Mouse (Mus musculus) midbrain, embryonic 15.5 days (tissue): ENCODE data around the gene Usp43. TPM values are rescaled to one million over a fixed set of nuclear protein-coding genes. Genes with fewer than 3 reads are reported as not detected.

Source experiments
- ATAC-seq: fragments of 200-750 bp; cut with Nextera tagmentation; replicated peaks from 2 replicates; pipeline ENCODE4 v1.8.0; 2017; ENCODE audit warnings: moderate TSS enrichment
- H3K27ac ChIP-seq: fragments of 300-500 bp; sonication (generic); 2 replicates; pipeline ENCODE4 v1.5.1; 2015; ENCODE audit warnings: mild to moderate bottlenecking, inconsistent platforms
- H3K27me3 ChIP-seq: fragments of 300-500 bp; sonication (generic); replicated peaks from 2 replicates; pipeline ENCODE4 v1.6.1; 2015; ENCODE audit warnings: inconsistent platforms
- H3K36me3 ChIP-seq: fragments of 300-500 bp; sonication (generic); replicated peaks from 2 replicates; pipeline ENCODE4 v1.6.1; 2015; ENCODE audit warnings: inconsistent platforms
- H3K4me1 ChIP-seq: fragments of 300-500 bp; sonication (generic); 2 replicates; pipeline ENCODE4 v1.6.1; 2015; ENCODE audit warnings: inconsistent platforms
- H3K4me2 ChIP-seq: fragments of 300-500 bp; sonication (generic); 2 replicates; pipeline ENCODE4 v1.6.1; 2015; ENCODE audit warnings: inconsistent platforms, mild to moderate bottlenecking, moderate library complexity
- H3K4me3 ChIP-seq: fragments of 300-500 bp; sonication (generic); 2 replicates; pipeline ENCODE4 v1.5.1; 2015; ENCODE audit warnings: mild to moderate bottlenecking, inconsistent platforms
- H3K9ac ChIP-seq: fragments of 300-500 bp; sonication (generic); 2 replicates; pipeline ENCODE4 v1.6.1; 2015; ENCODE audit warnings: mild to moderate bottlenecking, inconsistent platforms
- H3K9me3 ChIP-seq: fragments of 300-500 bp; sonication (generic); 2 replicates; pipeline ENCODE4 v1.6.1; 2016; ENCODE audit warnings: inconsistent platforms
- WGBS: fragments of 180-500 bp; shearing (Covaris S2); methylation state at CpG from one replicate; pipeline ENCODE4 v1.1.7; 2015; ENCODE audit warnings: mixed read lengths; 5-methylcytosine and 5-hydroxymethylcytosine counted together
- polyA plus RNA-seq: library from polyadenylated mRNA; unstranded; fragments of >200 nt; fragmentation: Nextera tagmentation; extraction: Ambion mirVana; gene quantifications from 2 replicates; pipeline ENCODE4 v1.2.1, GENCODE M21; 2015

The Usp43 gene
- polyA plus RNA-seq, 1 experiment from 2014 or later = 0.31 TPM

- H3K36me3 ChIP-seq = no peaks in the 10 kb centered on the region
- H3K27me3 ChIP-seq = no peaks in the 10 kb centered on the region
- no peaks in the 10 kb centered on the region for H3K9me3 ChIP-seq
- no peaks in the 10 kb centered on the region for H3K4me1 ChIP-seq
- H3K4me2 ChIP-seq = no peak overlapping the region
- H3K27ac ChIP-seq = no peak overlapping the region
- 80% methylated on average over 2 of the region's 2 CpGs for WGBS
- no peak for ATAC-seq
- H3K4me3 ChIP-seq = no peak overlapping the region
- H3K9ac ChIP-seq = no peak overlapping the region
These were observed 36.0 kb downstream of the Usp43 start for GRCm38 (mm10) chr11:67885921-67886320.

GRCm38 (mm10) chr11:67865521-67866197, 56.3 kb downstream of the Usp43 start:
- no peak for ATAC-seq
- Histone ChIP-seq H3K36me3 (no peaks in the 10 kb centered on the region), H3K4me2 (no peak overlapping the region), H3K4me3 (no peak overlapping the region), H3K9ac (no peak overlapping the region), H3K9me3 (no peaks in the 10 kb centered on the region), H3K27ac (no peak overlapping the region), H3K4me1 (0 out of 2 replicates have a peak, but pooled peaks cover 3% of the 10 kb centered on the region), H3K27me3 (no peaks in the 10 kb centered on the region)
- 89% methylated on average over 9 of the region's 9 CpGs for WGBS

GRCm38 (mm10) chr11:67865100-67865499, 56.9 kb downstream of the Usp43 start:
- Histone ChIP-seq H3K9ac (no peak overlapping the region), H3K4me1 (0 out of 2 replicates have a peak, but pooled peaks cover 3% of the 10 kb centered on the region), H3K27ac (no peak overlapping the region), H3K9me3 (no peaks in the 10 kb centered on the region), H3K4me3 (no peak overlapping the region), H3K27me3 (no peaks in the 10 kb centered on the region), H3K36me3 (no peaks in the 10 kb centered on the region), H3K4me2 (no peak overlapping the region)
- WGBS = 74% methylated on average over 5 of the region's 5 CpGs
- ATAC-seq = no peak

- 12% methylated on average over 7 of the region's 7 CpGs for WGBS
- Histone ChIP-seq H3K4me1 (0 out of 2 replicates have a peak, but pooled peaks cover 3% of the 10 kb centered on the region), H3K4me2 (no peak overlapping the region), H3K9me3 (no peaks in the 10 kb centered on the region), H3K27me3 (no peaks in the 10 kb centered on the region), H3K4me3 (no peak overlapping the region), H3K9ac (no peak overlapping the region), H3K36me3 (no peaks in the 10 kb centered on the region), H3K27ac (no peak overlapping the region)
- ATAC-seq = no peak
These were observed 60.5 kb downstream of the Usp43 start for GRCm38 (mm10) chr11:67861399-67861838.

GRCm38 (mm10) chr11:67860743-67861398, 61.1 kb downstream of the Usp43 start:
- Histone ChIP-seq H3K4me2 (no peak overlapping the region), H3K9me3 (no peaks in the 10 kb centered on the region), H3K27ac (no peak overlapping the region), H3K36me3 (no peaks in the 10 kb centered on the region), H3K4me1 (0 out of 2 replicates have a peak, but pooled peaks cover 3% of the 10 kb centered on the region), H3K9ac (no peak overlapping the region), H3K27me3 (no peaks in the 10 kb centered on the region), H3K4me3 (no peak overlapping the region)
- no peak for ATAC-seq
- WGBS = 51% methylated on average over 7 of the region's 7 CpGs

- Histone ChIP-seq H3K27me3 (no peaks in the 10 kb centered on the region), H3K36me3 (no peaks in the 10 kb centered on the region), H3K9ac (no peak overlapping the region), H3K4me3 (no peak overlapping the region), H3K27ac (no peak overlapping the region), H3K9me3 (no peaks in the 10 kb centered on the region), H3K4me2 (no peak overlapping the region), H3K4me1 (0 out of 2 replicates have a peak, but pooled peaks cover 3% of the 10 kb centered on the region)
- no peak for ATAC-seq
- WGBS = 88% methylated on average over 9 of the region's 9 CpGs
These were observed 63.4 kb downstream of the Usp43 start for GRCm38 (mm10) chr11:67858518-67858917.

- Histone ChIP-seq H3K4me3 (no peak overlapping the region), H3K27me3 (no peaks in the 10 kb centered on the region), H3K4me2 (no peak overlapping the region), H3K9me3 (no peaks in the 10 kb centered on the region), H3K27ac (no peak overlapping the region), H3K9ac (no peak overlapping the region), H3K36me3 (no peaks in the 10 kb centered on the region), H3K4me1 (no peaks in the 10 kb centered on the region)
- WGBS = 42% methylated on average over 2 of the region's 2 CpGs
- ATAC-seq = no peak
These were observed 66.9 kb downstream of the Usp43 start for GRCm38 (mm10) chr11:67855035-67855434.

GRCm38 (mm10) chr11:67853996-67854395, 68.0 kb downstream of the Usp43 start:
- Histone ChIP-seq H3K4me2 (no peak overlapping the region), H3K9me3 (no peaks in the 10 kb centered on the region), H3K4me1 (no peaks in the 10 kb centered on the region), H3K27me3 (no peaks in the 10 kb centered on the region), H3K9ac (no peak overlapping the region), H3K4me3 (no peak overlapping the region), H3K36me3 (no peaks in the 10 kb centered on the region), H3K27ac (no peak overlapping the region)
- no peak for ATAC-seq
- WGBS = 60% methylated on average over 6 of the region's 6 CpGs

GRCm38 (mm10) chr11:67851770-67852169, 70.2 kb downstream of the Usp43 start:
- H3K9ac ChIP-seq = no peak overlapping the region
- no peak overlapping the region for H3K4me2 ChIP-seq
- 72% methylated on average over 5 of the region's 5 CpGs for WGBS
- H3K36me3 ChIP-seq = no peaks in the 10 kb centered on the region
- H3K9me3 ChIP-seq = no peaks in the 10 kb centered on the region
- H3K27ac ChIP-seq = no peak overlapping the region
- H3K4me3 ChIP-seq = no peak overlapping the region
- H3K27me3 ChIP-seq = no peaks in the 10 kb centered on the region
- H3K4me1 ChIP-seq = no peaks in the 10 kb centered on the region
- no peak for ATAC-seq

GRCm38 (mm10) chr11:67845193-67845592, 76.8 kb downstream of the Usp43 start:
- H3K4me1 ChIP-seq = no peaks in the 10 kb centered on the region
- H3K9ac ChIP-seq = no peak overlapping the region
- H3K36me3 ChIP-seq = no peaks in the 10 kb centered on the region
- H3K4me2 ChIP-seq = no peak overlapping the region
- no peak overlapping the region for H3K27ac ChIP-seq
- ATAC-seq = no peak
- 72% methylated on average over 4 of the region's 4 CpGs for WGBS
- H3K4me3 ChIP-seq = no peak overlapping the region
- H3K27me3 ChIP-seq = no peaks in the 10 kb centered on the region
- H3K9me3 ChIP-seq = no peaks in the 10 kb centered on the region

- Histone ChIP-seq H3K4me2 (no peak overlapping the region), H3K36me3 (no peaks in the 10 kb centered on the region), H3K9me3 (no peaks in the 10 kb centered on the region), H3K9ac (no peak overlapping the region), H3K4me3 (no peak overlapping the region), H3K27me3 (no peaks in the 10 kb centered on the region), H3K4me1 (no peaks in the 10 kb centered on the region), H3K27ac (no peak overlapping the region)
- no peak for ATAC-seq
- 92% methylated on average over 1 of the region's 1 CpGs for WGBS
These were observed 82.1 kb downstream of the Usp43 start for GRCm38 (mm10) chr11:67839810-67840209.

GRCm38 (mm10) chr11:67835408-67836078, 86.4 kb downstream of the Usp43 start:
- WGBS = 95% methylated on average over 10 of the region's 10 CpGs
- no peak overlapping the region for H3K4me3 ChIP-seq
- H3K9me3 ChIP-seq = no peaks in the 10 kb centered on the region

More at GRCm38 (mm10) chr11:67835408-67836078, 86.4 kb downstream of the Usp43 start:
- Histone ChIP-seq H3K36me3 (no peaks in the 10 kb centered on the region), H3K4me2 (no peak overlapping the region), H3K9ac (no peak overlapping the region), H3K27me3 (no peaks in the 10 kb centered on the region), H3K4me1 (no peaks in the 10 kb centered on the region), H3K27ac (no peak overlapping the region)
- no peak for ATAC-seq
